Mouse (Mus musculus) lung, embryonic 14.5 days (tissue): ENCODE data around the gene Klf1. TPM values are rescaled to one million over a fixed set of nuclear protein-coding genes. Genes with fewer than 3 reads are reported as not detected.

Experiments used
- ATAC-seq: fragments of 200-750 bp; cut with Nextera tagmentation; 2 replicates; pipeline ENCODE4 v1.8.0; 2017; ENCODE audit warnings: mild to moderate bottlenecking, moderate TSS enrichment, moderate library complexity; ENCODE audit not compliant: insufficient read depth
- DNase-seq: peaks from one replicate; pipeline ENCODE4 v3.0.0-alpha.2; 2015
- H3K27ac ChIP-seq: fragments of 300-500 bp; sonication (generic); 2 replicates; pipeline ENCODE4 v1.5.1; 2014; ENCODE audit warnings: low read depth, mild to moderate bottlenecking, moderate library complexity
- H3K27me3 ChIP-seq: fragments of 300-500 bp; sonication (generic); 2 replicates; pipeline ENCODE4 v1.6.1; 2014; ENCODE audit warnings: low read length, control low read depth; ENCODE audit not compliant: insufficient read depth
- H3K36me3 ChIP-seq: fragments of 300-500 bp; sonication (generic); 2 replicates; pipeline ENCODE4 v1.6.1; 2014; ENCODE audit warnings: control low read depth; ENCODE audit not compliant: insufficient read depth
- H3K4me1 ChIP-seq: fragments of 300-500 bp; sonication (generic); 2 replicates; pipeline ENCODE4 v1.6.1; 2014; ENCODE audit warnings: antibody characterized with exemption, control low read depth; ENCODE audit not compliant: insufficient read depth
- H3K4me2 ChIP-seq: fragments of 300-500 bp; sonication (generic); 2 replicates; pipeline ENCODE4 v1.6.1; 2014; ENCODE audit warnings: mild to moderate bottlenecking
- H3K4me3 ChIP-seq: fragments of 300-500 bp; sonication (generic); 2 replicates; pipeline ENCODE4 v1.5.1; 2014; ENCODE audit warnings: low read depth, low read length
- H3K9ac ChIP-seq: fragments of 300-500 bp; sonication (generic); 2 replicates; pipeline ENCODE4 v1.6.1; 2014
- H3K9me3 ChIP-seq: fragments of 300-500 bp; sonication (generic); 2 replicates; pipeline ENCODE4 v1.6.1; 2016; ENCODE audit warnings: low read depth, low read length, control low read depth
- CTCF ChIP-seq: IDR thresholded peaks from 2 replicates; pipeline ENCODE4 v1.5.1; 2016; ENCODE audit warnings: antibody characterized with exemption, low read depth
- WGBS: fragments of 180-500 bp; shearing (Covaris S2); extraction: QIAGEN DNeasy Blood & Tissue Kit; methylation state at CpG from one replicate; pipeline ENCODE4 v1.1.7; 2014; 5-methylcytosine and 5-hydroxymethylcytosine counted together
- polyA plus RNA-seq: library from polyadenylated mRNA; unstranded; fragments of >200 nt; fragmentation: Nextera tagmentation; extraction: Ambion mirVana; gene quantifications from 2 replicates; pipeline ENCODE4 v1.2.1, GENCODE M21; 2014

Gene Klf1
- polyA plus RNA-seq, 1 experiment from 2014 or later: 1.9 TPM

DNA sequence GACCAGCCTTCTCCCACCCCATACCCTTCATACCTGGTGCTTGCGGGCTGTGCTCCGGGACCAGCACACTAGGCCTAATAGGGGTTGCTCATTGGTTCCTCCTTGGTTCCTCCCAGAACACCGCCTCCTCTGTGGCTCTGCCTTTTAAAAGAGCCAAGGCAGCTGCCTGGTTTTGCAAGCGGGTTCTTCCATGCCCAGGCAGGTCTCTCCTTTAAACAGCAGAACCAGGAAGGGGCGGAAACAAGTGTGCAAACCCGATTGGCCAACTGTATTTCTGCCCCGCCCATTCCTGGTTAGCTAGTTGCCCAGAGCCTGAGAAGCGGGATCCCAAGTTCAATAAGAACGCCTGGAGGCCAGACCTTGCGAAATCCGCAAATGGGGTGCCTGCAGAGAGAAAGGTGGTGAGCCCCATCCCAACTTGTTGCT is 8.0 kb upstream of the Klf1 start, which contains the start of gene Gcdh:
TSS of gene Gcdh (minus strand) at position 213 of the 426 bp plus-strand sequence.
- H3K4me3 ChIP-seq: peak within 1 kb of the TSS; percentile 75
- H3K27ac ChIP-seq: peak within 1 kb of the TSS; percentile 30; the same call in 1 of the 2 replicates
- peak within 1 kb of the TSS; percentile 69 for H3K9ac ChIP-seq
- WGBS: under 1% methylated on average over 11 of the region's 11 CpGs
- H3K4me2 ChIP-seq: peak within 1 kb of the TSS; percentile 94
- no peaks in the 10 kb centered on the region for H3K9me3 ChIP-seq
- no peaks in the 10 kb centered on the region for H3K27me3 ChIP-seq
- DNase-seq (peak; percentile 97), ATAC-seq (peak; percentile 99)
- peaks cover 9% of the 10 kb centered on the region; the same call in 1 of the 2 replicates for H3K4me1 ChIP-seq
- peaks cover 14% of the 10 kb centered on the region; the same call in 1 of the 2 replicates for H3K36me3 ChIP-seq
- TF ChIP-seq CTCF: no peak

DNA sequence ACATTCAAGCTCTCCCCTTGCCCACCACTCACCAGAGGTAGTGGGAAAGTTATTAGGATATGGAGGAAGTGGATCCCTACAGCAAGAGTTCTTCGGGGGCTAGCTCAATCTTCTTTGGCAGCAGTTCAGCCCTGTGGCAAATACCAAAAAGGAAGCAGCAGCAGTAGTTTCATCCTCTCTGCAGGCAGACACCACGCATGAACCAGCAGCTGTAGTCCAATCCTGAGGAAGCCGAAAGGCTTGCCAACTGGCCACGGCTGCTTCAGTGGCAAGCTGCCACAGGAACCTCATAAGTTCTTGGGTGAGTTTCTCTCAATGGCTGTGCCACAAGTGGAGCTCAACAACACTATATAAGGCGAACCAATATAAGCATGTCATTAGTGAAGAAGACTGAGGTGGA is 5.8 kb upstream of the Klf1 start:
- no peak overlapping the region for H3K4me2 ChIP-seq
- no peaks in the 10 kb centered on the region for H3K9me3 ChIP-seq
- H3K36me3 ChIP-seq: no peaks in the 10 kb centered on the region
- no peak overlapping the region for H3K9ac ChIP-seq
- DNase-seq (no peak), ATAC-seq (no peak)
- H3K4me1 ChIP-seq: peaks cover 9% of the 10 kb centered on the region; the same call in 1 of the 2 replicates
- no peak overlapping the region for H3K4me3 ChIP-seq
- no peak overlapping the region for H3K27ac ChIP-seq
- WGBS: 81% methylated on average over 5 of the region's 5 CpGs
- H3K27me3 ChIP-seq: no peaks in the 10 kb centered on the region
- no peak for TF ChIP-seq CTCF

DNA sequence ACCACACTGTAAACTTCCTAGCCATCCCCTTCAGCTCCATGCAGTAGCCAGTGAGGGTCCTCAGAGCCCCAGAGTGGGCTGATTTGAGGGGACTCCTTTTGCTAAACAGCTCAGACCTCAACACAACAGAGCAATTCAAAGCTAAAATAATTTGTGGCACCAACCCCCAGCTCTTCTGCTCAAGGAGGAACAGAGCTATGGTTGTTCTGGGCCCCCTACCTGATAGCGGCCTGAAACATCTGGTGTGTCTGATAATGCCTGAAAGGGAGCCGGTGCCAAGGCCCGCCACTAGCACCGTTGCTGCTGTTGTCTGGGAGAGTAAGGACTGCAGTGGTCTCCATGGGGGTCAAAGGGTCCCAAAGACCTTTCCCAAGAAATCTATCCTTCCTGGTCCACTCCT is 657 bp upstream of the Klf1 start:
- no peak for TF ChIP-seq CTCF
- no peak overlapping the region for H3K9ac ChIP-seq

DNA sequence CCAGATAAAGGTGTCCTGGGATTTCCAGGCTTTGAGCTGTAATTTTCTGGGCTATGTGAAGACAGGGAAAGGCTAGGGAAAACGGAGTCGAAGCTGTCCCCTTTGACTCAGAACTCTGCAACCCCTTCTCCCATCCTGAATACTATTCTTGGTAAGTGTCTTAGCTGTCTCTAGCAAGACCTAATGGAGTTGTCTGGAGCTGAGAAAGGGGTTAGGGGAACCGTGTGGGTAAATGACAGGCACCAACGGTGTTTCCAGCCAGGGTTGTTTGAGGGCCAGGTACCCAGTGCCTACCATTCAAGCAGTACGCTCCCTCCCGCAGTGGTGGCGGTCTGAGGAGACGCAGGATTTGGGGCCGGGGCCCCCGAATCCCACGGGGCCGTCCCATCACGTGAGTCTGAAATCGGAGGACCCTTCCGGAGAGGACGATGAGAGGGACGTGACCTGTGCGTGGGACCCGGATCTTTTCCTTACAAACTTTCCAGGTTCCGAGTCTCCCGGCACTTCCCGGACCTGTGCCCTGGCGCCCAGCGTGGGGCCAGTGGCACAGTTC is 715 bp downstream of the Klf1 start:
- Histone ChIP-seq H3K27ac (peak overlapping the region; percentile 86), H3K9me3 (no peaks in the 10 kb centered on the region), H3K4me1 (no peaks in the 10 kb centered on the region), H3K27me3 (no peaks in the 10 kb centered on the region), H3K4me2 (peak overlapping the region; percentile 98), H3K4me3 (peak overlapping the region; percentile 67), H3K9ac (peak overlapping the region; percentile 83), H3K36me3 (no peaks in the 10 kb centered on the region)
- DNase-seq: peak; percentile 41
- 2% methylated on average over 24 of the region's 24 CpGs for WGBS
- ATAC-seq: peak; percentile 38; the same call in 1 of the 2 replicates
- TF ChIP-seq CTCF: no peak

More for the DNA sequence above, 657 bp upstream of the Klf1 start:
- Histone ChIP-seq H3K4me2 (no peak overlapping the region; the same call in 1 of the 2 replicates), H3K36me3 (no peaks in the 10 kb centered on the region), H3K4me3 (no peak overlapping the region), H3K9me3 (no peaks in the 10 kb centered on the region), H3K4me1 (no peaks in the 10 kb centered on the region), H3K27ac (no peak overlapping the region; the same call in 1 of the 2 replicates), H3K27me3 (no peaks in the 10 kb centered on the region)
- ATAC-seq (no peak), DNase-seq (no peak)
- WGBS: 45% methylated on average over 4 of the region's 4 CpGs

DNA sequence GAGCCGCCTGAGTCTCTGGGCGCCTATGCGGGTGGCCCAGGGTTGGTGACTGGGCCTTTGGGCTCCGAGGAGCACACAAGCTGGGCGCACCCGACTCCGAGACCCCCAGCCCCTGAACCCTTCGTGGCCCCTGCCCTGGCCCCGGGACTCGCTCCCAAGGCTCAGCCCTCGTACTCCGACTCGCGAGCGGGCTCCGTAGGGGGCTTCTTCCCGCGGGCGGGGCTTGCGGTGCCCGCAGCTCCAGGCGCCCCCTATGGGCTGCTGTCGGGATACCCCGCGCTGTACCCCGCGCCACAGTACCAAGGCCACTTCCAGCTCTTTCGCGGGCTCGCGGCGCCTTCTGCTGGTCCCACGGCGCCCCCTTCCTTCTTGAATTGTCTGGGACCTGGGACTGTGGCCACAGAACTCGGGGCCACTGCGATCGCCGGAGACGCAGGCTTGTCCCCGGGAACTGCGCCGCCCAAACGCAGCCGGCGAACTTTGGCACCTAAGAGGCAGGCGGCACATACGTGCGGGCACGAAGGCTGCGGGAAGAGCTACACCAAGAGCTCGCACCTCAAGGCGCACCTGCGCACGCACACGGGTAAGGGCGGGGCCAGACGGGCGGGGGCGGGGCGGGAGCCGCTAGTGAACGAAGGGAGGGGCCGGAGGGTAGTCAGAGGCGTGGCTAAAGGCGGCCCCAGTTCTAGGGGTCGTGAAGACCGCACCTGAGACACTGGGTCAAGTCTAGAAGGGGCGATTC is 1.4 kb downstream of the Klf1 start:
- peak overlapping the region; percentile 86 for H3K27ac ChIP-seq
- ATAC-seq (peak; percentile 87), DNase-seq (peak; percentile 96)
- H3K27me3 ChIP-seq: no peaks in the 10 kb centered on the region
- H3K4me2 ChIP-seq: peak overlapping the region; percentile 98
- H3K9ac ChIP-seq: peak overlapping the region; percentile 83
- no peaks in the 10 kb centered on the region for H3K9me3 ChIP-seq
- H3K4me1 ChIP-seq: no peaks in the 10 kb centered on the region
- TF ChIP-seq CTCF: peak; percentile 84
- peak overlapping the region; percentile 67 for H3K4me3 ChIP-seq
- under 1% methylated on average over 67 of the region's 68 CpGs for WGBS
- H3K36me3 ChIP-seq: no peaks in the 10 kb centered on the region

DNA sequence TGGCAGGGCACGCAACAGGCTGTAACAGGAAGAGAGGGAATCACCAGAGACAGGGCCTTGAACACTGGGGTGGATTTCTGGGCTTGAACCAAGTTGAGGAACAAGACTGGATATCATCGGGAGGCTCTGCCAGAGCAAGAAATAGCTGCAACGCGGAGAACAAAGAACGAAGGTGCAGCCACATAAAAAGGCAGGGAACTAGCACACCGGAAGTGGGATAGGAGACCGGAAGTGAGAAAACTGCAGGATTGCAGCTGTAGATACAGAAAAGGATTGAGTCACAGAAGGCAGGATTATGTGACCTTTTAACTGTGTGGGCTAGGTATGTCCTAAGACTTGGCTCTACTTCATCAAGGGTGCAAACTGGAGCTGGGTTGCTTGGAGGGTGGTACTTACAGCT is 2.6 kb downstream of the Klf1 start:
- TF ChIP-seq CTCF: no peak
- Histone ChIP-seq H3K9me3 (no peaks in the 10 kb centered on the region), H3K4me3 (no peak overlapping the region)

DNA sequence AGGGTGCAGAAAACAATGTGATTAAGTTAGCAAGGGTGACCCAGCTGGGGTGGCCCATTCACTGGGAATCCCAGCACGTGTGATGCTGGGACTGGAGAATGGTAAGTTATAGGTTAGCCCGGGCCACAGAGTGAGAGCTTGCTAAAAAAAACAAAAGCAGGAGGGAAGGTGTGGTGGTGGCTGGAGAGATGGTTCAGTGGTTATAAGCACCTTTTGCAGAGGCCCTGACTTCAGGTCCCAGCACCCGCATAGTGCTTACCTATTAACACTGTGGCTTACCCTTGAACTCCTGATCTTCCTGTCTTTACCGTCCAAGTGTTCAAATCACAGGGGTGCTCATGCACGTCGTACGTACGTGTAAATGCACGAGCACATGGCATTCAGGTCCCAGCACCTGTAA is 5.3 kb downstream of the Klf1 start:
- no peak for ATAC-seq
- Histone ChIP-seq H3K9ac (no peak overlapping the region), H3K4me3 (no peak overlapping the region), H3K4me1 (0 out of 2 replicates have a peak, but pooled peaks cover 6% of the 10 kb centered on the region), H3K27ac (no peak overlapping the region), H3K36me3 (no peaks in the 10 kb centered on the region), H3K27me3 (peaks cover 17% of the 10 kb centered on the region), H3K9me3 (no peaks in the 10 kb centered on the region), H3K4me2 (no peak overlapping the region)
- DNase-seq: no peak
- TF ChIP-seq CTCF: no peak
- 90% methylated on average over 9 of the region's 9 CpGs for WGBS

More for the DNA sequence above, 2.6 kb downstream of the Klf1 start:
- 0 out of 2 replicates have a peak overlapping the region, but pooled peaks have one; percentile 10 for H3K4me2 ChIP-seq
- no peaks in the 10 kb centered on the region for H3K36me3 ChIP-seq
- 88% methylated on average over 7 of the region's 7 CpGs for WGBS
- DNase-seq: no peak
- H3K27ac ChIP-seq: no peak overlapping the region
- H3K9ac ChIP-seq: no peak overlapping the region
- 0 out of 2 replicates have a peak, but pooled peaks cover 1% of the 10 kb centered on the region for H3K4me1 ChIP-seq
- peaks cover 2% of the 10 kb centered on the region for H3K27me3 ChIP-seq
- ATAC-seq: no peak
